Mouse (Mus musculus): ENCODE results near the gene Cox8a. TPM values are rescaled to one million over a fixed set of nuclear protein-coding genes. Genes with fewer than 3 reads are reported as not detected.

Cox8a gene
- total RNA-seq, 4 experiments from 2014 or later = 406 to 459 (median 432) TPM

DNA sequence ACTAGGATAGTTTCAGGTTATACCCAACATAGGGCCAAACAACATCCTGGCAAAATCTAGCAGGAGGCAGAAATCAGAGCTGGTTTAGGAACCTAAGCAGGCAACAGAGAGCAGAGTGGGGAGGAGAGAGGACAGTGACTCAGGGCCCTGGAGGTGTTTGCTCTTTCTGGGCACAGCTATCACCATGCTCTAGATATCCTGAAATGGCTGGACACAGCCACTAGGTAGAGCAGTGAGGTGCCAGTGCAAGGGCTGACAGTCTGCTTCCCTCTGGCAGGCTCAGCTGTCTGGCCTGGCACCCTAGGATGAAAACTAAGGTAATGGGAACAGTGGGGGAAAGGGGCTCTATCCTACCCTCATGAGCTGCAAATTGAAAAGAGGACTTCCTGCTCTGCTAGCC is 6.1 kb upstream of the Cox8a start:
- no peak for DNase-seq (ENCODE audit: low spot score)

GRCm38 (mm10) chr19:7222196-7222595 is 4.8 kb upstream of the Cox8a start:
- no peak for DNase-seq (ENCODE audit: low spot score)

DNA sequence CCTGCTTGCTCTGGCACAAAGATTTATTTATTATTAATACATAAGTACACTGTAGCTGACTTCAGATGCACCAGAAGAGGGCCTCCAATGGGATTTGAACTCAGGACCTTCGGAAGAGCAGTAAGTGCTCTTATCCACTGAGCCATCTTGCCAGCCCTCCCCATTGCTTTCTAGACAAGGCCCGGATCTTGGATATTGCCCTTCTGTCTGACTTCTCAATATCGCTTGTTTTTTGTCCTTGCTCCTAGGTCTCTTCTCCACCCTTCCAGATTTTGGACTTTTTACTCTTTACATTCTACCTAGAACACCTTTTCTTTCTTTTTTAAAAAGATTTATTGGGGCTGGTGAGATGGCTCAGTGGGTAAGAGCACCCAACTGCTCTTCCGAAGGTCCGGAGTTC is 1.3 kb upstream of the Cox8a start:
- no peak for DNase-seq (ENCODE audit: low spot score)

- no peak for DNase-seq (ENCODE audit: low spot score)
These were observed 481 bp upstream of the Cox8a start for GRCm38 (mm10) chr19:7217926-7218267.

DNA sequence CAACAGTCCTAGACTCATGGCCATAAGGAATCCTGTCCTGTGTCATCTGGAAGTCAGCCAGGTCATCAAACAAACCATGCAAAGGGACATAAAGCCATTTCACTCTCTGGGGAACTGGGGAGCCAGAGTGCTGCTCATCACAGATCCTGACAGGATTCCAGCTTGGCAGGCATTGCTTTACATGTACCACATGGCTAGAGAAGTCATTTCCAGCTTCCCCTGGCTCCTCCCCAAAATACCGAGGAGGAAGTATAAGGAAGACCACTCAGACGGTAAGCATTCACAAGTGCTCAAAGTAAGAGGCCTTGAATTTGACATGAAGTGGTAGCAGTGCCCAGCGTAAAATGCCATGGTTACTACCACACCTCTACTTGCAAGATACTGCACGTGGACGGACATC is 2.9 kb downstream of the Cox8a start:
- DNase-seq (ENCODE audit: low spot score) = no peak

- DNase-seq (ENCODE audit: low spot score) = no peak
These were observed 4.4 kb downstream of the Cox8a start for GRCm38 (mm10) chr19:7213010-7213409.

- DNase-seq (ENCODE audit: low spot score) = no peak
These were observed 5.2 kb downstream of the Cox8a start for GRCm38 (mm10) chr19:7212216-7212615.

DNA sequence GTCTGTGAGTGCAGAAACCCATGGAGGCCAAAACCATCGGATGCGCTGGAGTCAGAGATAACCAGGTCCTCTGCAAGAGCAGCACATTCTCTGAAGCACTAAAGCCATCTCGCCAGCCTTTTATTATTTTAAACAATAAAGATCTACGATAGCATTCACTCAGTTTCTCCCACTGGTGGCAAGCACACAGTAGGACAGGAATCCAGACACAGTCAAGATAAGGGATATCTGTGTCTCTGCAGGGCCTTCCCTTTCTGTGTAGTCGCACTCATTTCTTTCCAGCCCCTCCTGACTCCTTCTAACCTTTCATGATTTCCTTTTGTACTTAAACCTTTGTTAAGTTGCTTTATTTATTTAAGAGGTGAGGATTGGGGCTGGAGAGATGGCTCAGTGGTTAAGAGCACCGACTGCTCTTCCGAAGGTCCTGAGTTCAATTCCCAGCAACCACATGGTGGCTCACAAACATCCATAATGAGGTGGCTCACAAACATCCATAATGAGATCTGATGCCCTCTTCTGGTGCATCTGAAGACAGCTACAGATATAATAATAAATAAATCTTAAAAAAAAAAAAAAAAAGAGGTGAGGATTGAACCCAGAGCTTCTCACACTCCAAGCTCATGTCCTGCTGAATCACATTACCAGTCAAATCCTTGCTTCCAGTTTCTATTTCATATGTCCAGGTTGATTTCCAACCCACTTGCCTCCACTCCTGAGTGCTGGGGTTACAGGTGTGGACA is 7.3 kb downstream of the Cox8a start:
- no peak for DNase-seq (ENCODE audit: low spot score)

DNA sequence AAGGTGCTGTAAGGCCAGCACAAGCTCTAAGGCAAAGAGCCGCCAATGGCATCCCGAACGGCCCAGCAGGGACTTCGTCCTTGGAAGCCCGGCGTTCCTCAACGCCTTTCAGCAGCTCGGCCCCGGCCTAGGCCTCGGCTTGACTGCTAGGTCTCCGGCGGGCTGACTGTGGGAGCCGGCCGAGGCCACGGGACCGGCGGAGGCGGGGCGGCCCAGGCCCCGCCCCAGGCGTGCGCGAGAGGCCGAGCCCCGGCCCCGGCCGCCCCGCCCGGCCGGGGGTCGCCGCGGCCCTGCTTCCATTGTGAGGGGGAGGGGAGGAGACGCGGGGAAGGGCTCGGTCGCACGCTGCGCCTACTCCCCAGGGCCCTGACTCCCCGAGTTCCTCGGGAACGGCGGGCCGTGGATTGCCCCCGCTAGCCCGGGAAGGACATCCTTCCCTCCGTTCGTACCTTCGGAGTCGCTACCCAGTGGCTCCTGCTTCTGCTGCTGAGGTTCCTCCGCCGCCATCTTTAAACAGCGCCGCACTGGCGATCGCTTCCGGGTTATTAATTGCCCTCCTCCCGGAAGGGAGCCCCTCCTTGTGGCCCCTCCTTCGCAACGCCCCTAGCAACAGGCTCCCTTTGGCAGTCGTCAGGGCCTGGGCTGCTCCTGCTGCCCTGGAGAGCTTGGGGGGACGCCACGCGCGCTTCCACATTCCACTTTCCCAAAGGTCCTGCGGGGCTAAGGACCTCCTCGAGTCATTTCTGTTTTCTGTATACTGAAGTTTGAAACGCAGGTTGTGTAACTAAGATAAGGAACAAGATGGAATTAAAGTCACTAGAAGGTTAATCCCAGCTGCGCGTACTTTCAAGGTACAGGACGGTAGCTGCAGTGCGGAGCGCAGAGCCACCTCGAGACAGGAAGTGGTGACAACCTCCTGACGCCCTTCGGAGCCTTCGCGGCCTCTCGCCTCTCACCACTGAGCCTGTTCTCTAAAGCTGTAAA is 11.4 kb downstream of the Cox8a start, which contains the start of gene Otub1:
Gene Otub1, minus strand, starts transcription at position 564 of the 984 bp plus-strand sequence.
- DNase-seq (ENCODE audit: low spot score) = peak; percentile 95

DNA sequence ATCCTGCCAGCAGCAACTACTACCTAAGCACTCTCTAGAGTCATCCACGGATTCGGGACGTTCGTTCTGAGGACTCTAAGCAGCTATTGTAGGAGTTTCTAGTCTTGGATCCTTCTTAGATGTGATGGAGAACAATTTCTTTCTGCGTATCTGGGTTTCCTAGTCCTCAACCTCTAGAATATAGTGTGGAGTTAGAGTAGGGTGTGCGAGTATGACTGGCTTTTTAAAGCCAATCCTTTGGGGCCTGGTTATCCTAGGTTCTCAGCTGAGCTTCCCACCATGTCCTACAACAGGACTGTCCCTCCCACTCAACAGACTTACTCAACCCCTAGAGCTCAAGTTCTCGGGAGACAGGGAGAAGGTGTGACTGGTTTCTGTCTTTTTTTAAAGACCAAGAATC is 12.1 kb downstream of the Cox8a start:
- no peak for DNase-seq (ENCODE audit: low spot score)

- no peak for DNase-seq (ENCODE audit: low spot score)
These were observed 12.5 kb downstream of the Cox8a start for GRCm38 (mm10) chr19:7204898-7205297.

- no peak for DNase-seq (ENCODE audit: low spot score)
These were observed 17.0 kb downstream of the Cox8a start for GRCm38 (mm10) chr19:7200427-7200826.

DNA sequence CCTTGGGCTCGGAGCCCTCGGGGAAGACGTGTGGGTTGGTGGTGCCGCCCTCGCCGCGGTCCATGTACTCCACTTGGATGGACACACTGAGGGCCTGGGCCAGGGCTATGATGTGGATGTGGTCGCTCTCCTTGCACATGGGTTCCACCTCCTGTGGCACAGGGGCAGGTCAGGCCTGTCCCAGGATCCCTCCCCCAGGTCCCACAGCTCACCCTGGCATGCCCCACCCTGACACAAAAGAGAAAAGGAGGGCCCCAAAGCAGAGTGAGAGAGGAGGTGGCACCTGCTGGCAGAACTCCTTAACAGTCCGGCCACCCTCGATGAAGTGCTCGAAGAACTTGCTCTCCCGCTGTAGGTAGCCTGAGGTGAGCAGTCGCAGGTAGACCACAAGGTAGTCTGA is 18.3 kb downstream of the Cox8a start:
- no peak for DNase-seq (ENCODE audit: low spot score)

- no peak for DNase-seq (ENCODE audit: low spot score)
These were observed 20.0 kb downstream of the Cox8a start for GRCm38 (mm10) chr19:7197445-7197844.

DNA sequence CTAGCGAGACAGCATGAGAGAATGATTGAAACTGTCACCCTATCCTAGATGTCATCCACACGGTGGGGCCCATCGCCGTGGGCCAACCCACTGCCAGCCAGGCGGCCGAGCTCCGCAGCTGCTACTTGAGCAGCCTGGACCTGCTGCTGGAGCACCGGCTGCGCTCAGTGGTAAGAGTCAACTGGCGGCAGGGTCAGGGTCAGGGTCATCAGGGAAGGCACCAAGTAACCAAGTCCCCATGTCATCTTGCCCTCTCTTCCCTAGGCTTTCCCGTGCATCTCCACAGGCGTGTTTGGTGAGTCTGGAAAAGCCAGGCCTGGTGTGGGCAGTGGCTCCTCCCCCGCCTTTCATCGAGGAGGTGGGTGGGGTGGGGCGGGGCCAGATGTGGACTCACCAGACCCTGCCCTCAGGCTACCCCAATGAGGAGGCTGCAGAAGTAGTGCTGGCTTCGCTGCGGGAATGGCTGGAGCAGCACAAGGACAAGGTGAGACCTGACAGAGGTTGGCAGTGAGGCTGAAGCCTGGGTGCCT is 20.6 kb downstream of the Cox8a start:
- no peak for DNase-seq (ENCODE audit: low spot score)

DNA sequence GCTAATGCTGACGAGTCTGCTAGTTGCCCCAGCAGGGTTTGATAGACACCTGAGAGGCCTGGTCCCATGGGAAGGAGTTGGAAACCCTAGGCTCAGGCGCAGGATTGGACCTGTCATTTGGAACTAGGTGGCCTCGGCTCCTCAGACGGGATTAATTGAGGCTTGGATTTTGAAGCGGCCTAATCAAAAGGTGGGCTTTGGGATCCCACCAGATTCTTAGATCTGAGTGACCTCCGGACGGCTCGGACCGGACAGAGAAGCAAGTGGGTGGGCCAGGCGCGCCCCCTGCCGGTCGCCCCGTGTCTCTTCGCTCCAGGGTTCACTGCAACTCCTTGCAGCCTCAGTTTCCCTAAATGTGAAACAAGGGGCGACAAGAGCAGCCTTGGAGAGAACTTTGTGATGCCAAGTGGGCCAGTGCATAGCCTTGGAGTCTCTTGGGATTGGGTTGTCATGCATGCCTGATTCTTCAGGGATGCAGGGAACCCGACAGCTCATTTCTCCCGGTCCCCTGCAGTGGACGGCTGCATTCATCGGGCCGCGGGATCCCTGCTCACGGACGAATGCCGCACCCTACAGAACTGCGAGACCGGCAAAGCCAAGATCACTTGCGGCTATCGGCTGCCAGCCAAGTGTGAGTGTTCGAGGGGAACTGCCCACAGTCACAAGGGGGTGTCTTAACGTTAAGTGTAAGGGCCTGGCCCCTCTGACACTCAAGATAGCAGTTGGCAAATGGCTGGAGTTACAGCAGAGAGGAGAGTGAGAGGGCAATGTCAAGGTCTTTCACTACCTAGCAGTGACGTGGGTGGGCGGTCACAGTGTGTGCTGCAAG is 21.3 kb downstream of the Cox8a start:
- DNase-seq (ENCODE audit: low spot score) = peak; percentile 45

DNA sequence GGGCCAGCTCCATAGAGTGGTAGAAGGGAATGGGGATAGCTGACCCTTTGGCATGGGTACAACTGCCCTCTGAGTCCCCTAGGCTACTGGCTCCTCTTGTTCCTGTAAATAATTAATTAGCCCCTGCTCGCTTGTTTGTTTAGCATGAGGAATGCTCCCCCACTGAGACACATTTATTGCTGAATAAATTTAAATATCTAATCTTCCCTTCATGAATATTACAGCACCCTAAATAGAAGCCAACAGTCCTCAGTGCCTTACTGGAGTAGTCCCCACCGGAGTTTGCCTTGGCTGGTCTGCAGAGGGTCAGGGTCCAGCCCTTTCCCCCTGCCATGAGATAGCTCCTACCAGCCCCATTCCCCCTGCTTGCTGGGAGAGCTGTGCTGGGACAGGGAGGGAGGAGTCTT is 24.9 kb downstream of the Cox8a start:
- DNase-seq (ENCODE audit: low spot score) = no peak

GRCm38 (mm10) chr19:7191639-7192038 is 25.8 kb downstream of the Cox8a start:
- no peak for DNase-seq (ENCODE audit: low spot score)

DNA sequence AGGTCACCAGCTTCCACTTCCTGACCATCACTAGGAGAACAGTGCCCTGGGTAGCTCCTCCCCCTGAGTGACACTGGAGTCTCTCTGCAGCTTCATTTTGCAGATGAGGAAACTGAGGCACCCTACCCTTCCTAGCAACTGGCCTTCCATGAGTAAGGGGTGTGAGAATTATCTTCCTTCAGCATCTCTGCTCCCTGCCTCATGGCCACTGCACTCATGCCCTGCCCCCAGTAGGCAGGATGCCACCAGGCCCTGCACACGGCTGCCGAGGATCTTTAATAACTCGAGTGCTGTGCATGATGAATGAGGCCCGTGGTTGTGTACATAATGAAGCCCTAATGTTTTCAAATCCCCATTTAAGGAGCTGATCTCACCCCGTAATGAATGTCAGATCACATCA is 26.4 kb downstream of the Cox8a start:
- no peak for DNase-seq (ENCODE audit: low spot score)

DNA sequence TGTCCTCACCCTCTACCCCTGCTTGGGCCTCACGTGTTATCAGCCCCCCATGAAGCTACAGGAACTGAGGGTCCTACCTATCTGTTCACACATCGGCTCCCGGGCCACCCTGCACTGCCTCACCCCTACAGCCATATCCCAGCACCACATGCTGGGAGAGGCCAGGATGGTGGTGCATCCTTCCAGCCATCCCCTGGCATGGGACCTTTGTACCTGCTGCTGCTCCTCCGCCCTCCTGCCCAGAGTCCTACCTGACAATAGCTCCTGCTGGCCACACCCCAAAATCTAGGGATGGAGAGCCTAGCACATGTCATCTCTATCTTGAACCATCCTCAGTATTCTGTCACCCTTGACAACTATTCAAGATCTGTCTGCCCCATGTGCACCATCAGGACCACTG is 28.4 kb downstream of the Cox8a start:
- no peak for DNase-seq (ENCODE audit: low spot score)

DNA sequence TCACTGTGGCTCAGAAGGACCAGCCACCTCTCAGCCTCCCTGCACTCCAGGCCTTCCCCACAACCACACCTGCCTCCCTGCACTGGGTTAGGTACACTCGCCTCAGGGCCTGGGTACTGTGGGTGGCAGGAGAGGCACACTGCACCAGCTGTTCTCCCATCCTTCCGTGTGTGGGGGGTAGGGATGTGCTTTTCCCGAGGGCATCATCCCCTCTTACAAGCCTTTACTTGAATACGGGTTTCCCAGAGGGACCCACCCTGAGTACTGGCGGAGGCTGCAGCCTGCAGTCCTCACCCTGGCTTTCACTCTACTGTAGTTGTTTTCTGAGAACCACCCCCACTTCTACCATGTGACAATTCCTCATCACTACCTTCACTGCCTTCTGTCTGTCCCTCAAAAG is 30.3 kb downstream of the Cox8a start:
- DNase-seq (ENCODE audit: low spot score) = no peak
